32 mouse cellular contexts compared by ENCODE assay signal in the genomic region with DNA sequence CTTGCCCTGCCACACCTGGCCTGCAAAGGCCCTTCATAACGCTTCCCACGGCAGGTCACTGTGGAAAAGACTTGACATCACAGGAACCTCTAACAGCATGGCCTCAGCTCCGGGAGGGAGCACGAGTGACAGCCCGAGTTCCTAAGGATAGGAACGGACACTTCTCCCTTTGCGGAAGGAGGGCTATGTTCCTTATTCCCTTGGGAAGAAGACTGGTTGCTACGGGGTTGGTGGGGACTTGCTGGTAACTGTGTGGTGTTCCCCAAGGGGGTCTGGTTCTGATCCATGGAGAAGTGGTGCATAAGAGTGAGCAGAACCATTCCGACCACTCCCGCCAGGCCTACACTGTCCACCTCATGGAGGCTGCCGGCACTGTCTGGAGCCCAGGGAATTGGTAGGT. TPM values are rescaled to one million over a fixed set of nuclear protein-coding genes. Genes with fewer than 3 reads are reported as not detected.
DNase-seq lines count a peak whose midpoint lies in the region; ATAC-seq and TF ChIP-seq lines count a peak whose summit lies in the region.
"Had no signal": no experiment of that assay in that cellular context is flagged by ENCODE, and none has a peak within 500 bp of the region (broad histone marks: within the 10 kb centered on the region; RNA-seq: fewer than 3 reads in every experiment).

A gene (plus strand): TSS at position 301 of the 400 bp plus-strand sequence.

- WGBS in neural tube, embryonic 12.5 days = 94% methylated on average over 11 of the region's 11 CpGs
- WGBS in midbrain, embryonic 13.5 days = 94% methylated on average over 11 of the region's 11 CpGs
- WGBS in hindbrain, embryonic 11.5 days = 91% methylated on average over 11 of the region's 11 CpGs

- no peaks in the 10 kb centered on the region for H3K27me3 ChIP-seq in neural tube, embryonic 12.5 days (replicated peaks)
- no peaks in the 10 kb centered on the region for H3K27me3 ChIP-seq in myocyte (ENCODE audit: control insufficient read depth, insufficient read depth, insufficient read length)
- no peaks in the 10 kb centered on the region for H3K27me3 ChIP-seq in midbrain, embryonic 13.5 days
- no peaks in the 10 kb centered on the region for H3K27me3 ChIP-seq in hindbrain, embryonic 11.5 days (ENCODE audit: control insufficient read depth, insufficient read depth, low read length)
- H3K27me3 ChIP-seq: CH12.LX; embryonic facial prominence, embryonic 13.5 days; embryonic facial prominence, embryonic 15.5 days; forebrain, embryonic 13.5 days; forebrain, embryonic 15.5 days had no signal

- peak; percentile 86 for DNase-seq in heart, adult 11 months
- DNase-seq in heart, adult 18-20 months = no peak
- DNase-seq in neural tube, embryonic 10.5 days (ENCODE audit: extremely low spot score, low spot score) = no peak
- no peak for DNase-seq in hindbrain, embryonic 11.5 days (ENCODE audit: low spot score)
- DNase-seq: adrenal gland, adult 2 months; adrenal gland, postnatal 10 days; adrenal gland, postnatal 25 days; B cell, adult 2 months; cerebellum, adult 11-12 months; cerebellum, adult 2 months; cerebellum, adult 9-10 months; cerebellum, postnatal 14 days; cerebellum, postnatal 36 days; embryo, embryonic 11 days; forebrain, postnatal 0 days had no signal

- no peak for TF ChIP-seq POLR2A in embryonic fibroblast, embryonic 13.5 days (IDR thresholded peaks at IDR 0.05; ENCODE audit: low read depth, low read length)
- no peak for TF ChIP-seq POLR2A in myocyte (IDR thresholded peaks at IDR 0.05; ENCODE audit: insufficient read length, low read depth)

- no peak within 1 kb of the TSS for H3ac ChIP-seq in myocyte (ENCODE audit: control insufficient read depth, insufficient read length)

- H3K9me3 ChIP-seq in neural tube, embryonic 12.5 days = no peaks in the 10 kb centered on the region
- no peaks in the 10 kb centered on the region for H3K9me3 ChIP-seq in midbrain, embryonic 13.5 days
- no peaks in the 10 kb centered on the region for H3K9me3 ChIP-seq in hindbrain, embryonic 11.5 days (ENCODE audit: control insufficient read depth, low read length)
- H3K9me3 ChIP-seq: embryonic facial prominence, embryonic 13.5 days; embryonic facial prominence, embryonic 15.5 days; forebrain, embryonic 13.5 days; forebrain, embryonic 15.5 days had no signal

- H3K9ac ChIP-seq in neural tube, embryonic 12.5 days = 0 out of 2 replicates have a peak within 1 kb of the TSS, but pooled peaks have one; percentile 3
- H3K9ac ChIP-seq in midbrain, embryonic 13.5 days (replicated peaks) = no peak within 1 kb of the TSS
- H3K9ac ChIP-seq in hindbrain, embryonic 11.5 days (ENCODE audit: low read depth, low read length) = no peak within 1 kb of the TSS
- H3K9ac ChIP-seq: embryonic facial prominence, embryonic 13.5 days; embryonic facial prominence, embryonic 15.5 days; forebrain, embryonic 13.5 days; forebrain, embryonic 15.5 days; forebrain, postnatal 0 days had no signal

- no peak within 1 kb of the TSS for H3K4me2 ChIP-seq in neural tube, embryonic 12.5 days (replicated peaks)
- H3K4me2 ChIP-seq in myocyte (ENCODE audit: low read depth) = no peak within 1 kb of the TSS
- no peak within 1 kb of the TSS for H3K4me2 ChIP-seq in midbrain, embryonic 13.5 days (replicated peaks)
- no peak within 1 kb of the TSS for H3K4me2 ChIP-seq in hindbrain, embryonic 11.5 days (replicated peaks; ENCODE audit: low read depth, low read length)
- H3K4me2 ChIP-seq: embryonic facial prominence, embryonic 13.5 days; embryonic facial prominence, embryonic 15.5 days; forebrain, embryonic 13.5 days; forebrain, embryonic 15.5 days had no signal

- peaks cover 6% of the 10 kb centered on the region; the same call in 1 of the 2 replicates for H3K36me3 ChIP-seq in neural tube, embryonic 12.5 days
- no peaks in the 10 kb centered on the region for H3K36me3 ChIP-seq in myocyte (ENCODE audit: control insufficient read depth, insufficient read depth)
- peaks cover 42% of the 10 kb centered on the region for H3K36me3 ChIP-seq in midbrain, embryonic 13.5 days
- H3K36me3 ChIP-seq in hindbrain, embryonic 11.5 days (ENCODE audit: control insufficient read depth, insufficient read depth, low read length) = no peaks in the 10 kb centered on the region

- peaks cover 11% of the 10 kb centered on the region for H3K4me1 ChIP-seq in neural tube, embryonic 12.5 days
- H3K4me1 ChIP-seq in embryonic fibroblast, embryonic 13.5 days (ENCODE audit: control insufficient read depth, insufficient read depth, low read length) = no peaks in the 10 kb centered on the region
- H3K4me1 ChIP-seq in midbrain, embryonic 13.5 days (replicated peaks) = peaks cover 12% of the 10 kb centered on the region
- H3K4me1 ChIP-seq in hindbrain, embryonic 11.5 days (replicated peaks; ENCODE audit: control insufficient read depth, insufficient read depth, low read length) = peaks cover 7% of the 10 kb centered on the region; the same call in 1 of the 2 replicates

- ATAC-seq in neural tube, embryonic 12.5 days (ENCODE audit: low FRiP score, low read depth) = no peak
- ATAC-seq in midbrain, embryonic 13.5 days = no peak
- ATAC-seq in hindbrain, embryonic 11.5 days (ENCODE audit: low FRiP score) = no peak
- ATAC-seq: CD4-positive, CD25-positive, alpha-beta regulatory T cell, adult 4 months; forebrain, embryonic 13.5 days; forebrain, embryonic 15.5 days; forebrain, postnatal 0 days had no signal

- TF ChIP-seq CTCF in embryonic fibroblast, embryonic 13.5 days (IDR thresholded peaks at IDR 0.05; ENCODE audit: borderline replicate concordance, insufficient read depth, low read length) = no peak

- H3K27ac ChIP-seq in neural tube, embryonic 12.5 days = no peak within 1 kb of the TSS
- no peak within 1 kb of the TSS for H3K27ac ChIP-seq in embryonic fibroblast, embryonic 13.5 days (ENCODE audit: insufficient read depth, low read length)
- H3K27ac ChIP-seq in midbrain, embryonic 13.5 days = no peak within 1 kb of the TSS
- H3K27ac ChIP-seq in hindbrain, embryonic 11.5 days (ENCODE audit: low read depth, low read length) = no peak within 1 kb of the TSS
- H3K27ac ChIP-seq: embryonic facial prominence, embryonic 13.5 days; embryonic facial prominence, embryonic 15.5 days; forebrain, embryonic 13.5 days; forebrain, embryonic 15.5 days had no signal

- H3K4me3 ChIP-seq in neural tube, embryonic 12.5 days = no peak within 1 kb of the TSS
- H3K4me3 ChIP-seq in embryonic fibroblast, embryonic 13.5 days (ENCODE audit: insufficient read depth, low read length) = no peak within 1 kb of the TSS
- H3K4me3 ChIP-seq in myocyte = no peak within 1 kb of the TSS
- no peak within 1 kb of the TSS for H3K4me3 ChIP-seq in midbrain, embryonic 13.5 days (replicated peaks)
- no peak within 1 kb of the TSS for H3K4me3 ChIP-seq in hindbrain, embryonic 11.5 days (ENCODE audit: low read depth, low read length)
- H3K4me3 ChIP-seq: embryonic facial prominence, embryonic 13.5 days; embryonic facial prominence, embryonic 15.5 days; forebrain, embryonic 13.5 days; forebrain, embryonic 15.5 days had no signal

- H3K79me2 ChIP-seq in myocyte (ENCODE audit: control insufficient read depth, insufficient read depth) = peaks cover 16% of the 10 kb centered on the region

TF ChIP-seq in myocyte, 11 proteins besides CTCF, POLR2A, EP300 and RAD21:
- TF ChIP-seq USF1 (IDR thresholded peaks at IDR 0.05; ENCODE audit: low read depth) = no peak
- peak; percentile 25 for TF ChIP-seq POLR2AphosphoS2 (IDR thresholded peaks at IDR 0.05; ENCODE audit: insufficient read length, low read depth)

RNA-seq across cellular contexts. Expression of the gene that starts here (rescaled TPM):
- not detected for total RNA-seq in heart, adult 18-20 months (2021)
- not detected in 2 replicates for polyA plus RNA-seq in neural tube, embryonic 12.5 days (2016; fragmentation: Nextera tagmentation; extraction: Ambion mirVana)
- polyA plus RNA-seq in embryonic fibroblast, embryonic 13.5 days (2011; ENCODE audit: insufficient read length, low read depth, missing spikeins) = 37.7 and 57.8 TPM in 2 replicates
- not detected for polyA plus RNA-seq in myocyte (2012; fragmentation: generic; extraction: Trizol)
- polyA plus RNA-seq in midbrain, embryonic 13.5 days (2015; fragmentation: Nextera tagmentation; extraction: Ambion mirVana) = not detected in 2 replicates
- not detected in 2 replicates for polyA plus RNA-seq in hindbrain, embryonic 11.5 days (2014; fragmentation: Nextera tagmentation; extraction: Ambion mirVana)
- total RNA-seq: adrenal gland, adult 2 months; adrenal gland, postnatal 10 days; adrenal gland, postnatal 25 days; adrenal gland, postnatal 4 days; CH12.LX; common myeloid progenitor, adult 5-6 weeks; ES-E14; MEL had no signal
- polyA plus RNA-seq: adrenal gland, adult 2 months; brain, embryonic 14.5 days; cerebellum, adult 2 months; embryonic facial prominence, embryonic 11.5 days; embryonic facial prominence, embryonic 13.5 days; embryonic facial prominence, embryonic 15.5 days; forebrain, embryonic 11.5 days; forebrain, embryonic 13.5 days; forebrain, embryonic 15.5 days; forebrain, postnatal 0 days had no signal

Comparison
In these comparisons a context has a peak if more than half of its experiments do, and no peak if none do; other contexts are left out.
1. RNA of the gene that starts here (polyA plus RNA-seq): 37.7 to 57.8 TPM in embryonic fibroblast, embryonic 13.5 days; not detected in neural tube, embryonic 12.5 days, not detected in myocyte (single experiment), not detected in midbrain, embryonic 13.5 days and not detected in hindbrain, embryonic 11.5 days; every median in the first group is over 10 times any median in the second.